Mouse (Mus musculus): ENCODE measurements around the gene Tex52. TPM values are rescaled to one million over a fixed set of nuclear protein-coding genes. Genes with fewer than 3 reads are reported as not detected.

Gene Tex52
- total and polyA plus RNA-seq, 3 experiments, result not detected

DNA sequence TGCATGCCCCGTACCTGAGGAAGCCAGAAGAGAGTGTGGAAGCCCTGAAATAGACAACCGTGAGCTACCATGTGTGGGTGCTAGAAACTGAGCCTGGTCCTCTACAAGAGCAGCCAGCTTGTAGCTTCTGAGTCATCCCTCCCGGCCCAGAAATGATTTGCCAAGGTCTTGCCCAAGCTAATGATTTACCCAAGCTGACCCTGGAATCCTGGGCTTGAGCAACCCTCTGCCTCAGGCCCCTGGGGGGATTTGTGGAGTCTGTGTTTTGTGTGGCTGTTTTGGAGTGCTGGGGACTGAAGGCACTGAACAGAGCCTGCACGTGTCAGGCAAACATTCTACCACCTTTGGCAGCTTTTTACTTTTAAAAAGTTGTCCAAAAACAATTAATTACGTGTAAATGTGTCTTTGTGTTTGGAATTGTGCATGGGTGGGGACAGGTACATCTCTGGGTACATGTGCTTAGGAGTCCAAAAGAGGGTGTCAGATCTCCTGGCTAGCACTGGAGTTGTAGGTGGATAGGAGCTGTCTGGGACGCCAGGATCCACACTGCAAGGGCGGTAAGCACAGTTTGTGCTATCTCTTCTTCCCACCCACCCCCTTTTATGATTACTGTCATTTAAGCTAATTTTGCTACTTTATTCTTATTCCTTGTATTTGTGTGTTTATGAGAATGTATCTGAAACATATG lies 22.5 kb downstream of the Tex52 start:
- Histone ChIP-seq H3K27me3 (replicated peaks) (no peaks in the 10 kb centered on the region), H3K4me1 (ENCODE audit: control insufficient read depth in 1 of 2, insufficient read depth in 2 of 2) (no peaks in the 10 kb centered on the region), H3K9ac (ENCODE audit: insufficient read depth, low read depth) (no peak overlapping the region), H3K79me2 (replicated peaks; ENCODE audit: control insufficient read depth, extremely low read depth, insufficient read depth, poor library complexity, severe bottlenecking) (no peaks in the 10 kb centered on the region), H3K4me2 (ENCODE audit: insufficient read depth, low read depth, poor library complexity, severe bottlenecking) (no peak overlapping the region), H3K4me3 (replicated peaks in 1 of 3; ENCODE audit: low read depth in 2 of 3, low read length in 2 of 3, poor library complexity in 1 of 3) (no peak overlapping the region), H3K27ac (ENCODE audit: insufficient read depth, low read depth) (no peak overlapping the region), H3K9me3 (replicated peaks; ENCODE audit: low read length) (no peaks in the 10 kb centered on the region), H3K36me3 (replicated peaks in 1 of 2; ENCODE audit: control insufficient read depth in 1 of 2, insufficient read depth in 1 of 2, low read length in 1 of 2) (no peaks in the 10 kb centered on the region)
- dilution Hi-C loops (cut with MboI; ENCODE audit: extremely low pct_ligation_motif_present, extremely low pct_unique_long_range_greater_than_20kb, low sequenced_read_pairs), result no loop called here
- in situ Hi-C loops (cut with MboI; ENCODE audit: low pct_ligation_motif_present, low pct_unique_long_range_greater_than_20kb, low sequenced_read_pairs), result no loop called here
- TF ChIP-seq UBTF (IDR thresholded peaks at IDR 0.05; ENCODE audit: low read depth, low read length) (no peak), MXI1 (IDR thresholded peaks at IDR 0.05; ENCODE audit: low read depth, low read length) (no peak), POLR2AphosphoS2 (IDR thresholded peaks at IDR 0.05; ENCODE audit: low read depth, low read length) (no peak), IRF4 (IDR thresholded peaks at IDR 0.05; ENCODE audit: low read depth, low read length) (no peak), JUN (IDR thresholded peaks at IDR 0.05; ENCODE audit: insufficient read depth, low read depth, low read length) (no peak), EP300 (IDR thresholded peaks at IDR 0.05; ENCODE audit: low read length) (no peak), MYC (IDR thresholded peaks at IDR 0.05; ENCODE audit: low read depth, low read length) (no peak), ZC3H11A (IDR thresholded peaks at IDR 0.05; ENCODE audit: low read depth, low read length) (no peak), JUND (conservative IDR thresholded peaks at IDR 0.05; ENCODE audit: low read depth, low read length) (no peak), CTCF (conservative IDR thresholded peaks at IDR 0.05 in 1 of 2, IDR thresholded peaks at IDR 0.05 in 1 of 2; ENCODE audit: low read depth in 2 of 2, low read length in 2 of 2) (no peak)
- DNase-seq (ENCODE audit: extremely low read depth), result no peak

GRCm38 (mm10) chr6:128398996-128399395 lies 23.7 kb downstream of the Tex52 start, which contains the start of gene Nrip2:
Gene Nrip2 (plus strand): TSS chr6:128399296.
- dilution Hi-C loops (cut with MboI; ENCODE audit: extremely low pct_ligation_motif_present, extremely low pct_unique_long_range_greater_than_20kb, low sequenced_read_pairs), result no loop called here
- H3K27me3 ChIP-seq (replicated peaks), result no peaks in the 10 kb centered on the region
- H3K4me2 ChIP-seq (ENCODE audit: insufficient read depth, low read depth, poor library complexity, severe bottlenecking), result no peak within 1 kb of the TSS
- no peak within 1 kb of the TSS for H3K9ac ChIP-seq (ENCODE audit: insufficient read depth, low read depth)
- no peaks in the 10 kb centered on the region for H3K79me2 ChIP-seq (replicated peaks; ENCODE audit: control insufficient read depth, extremely low read depth, insufficient read depth, poor library complexity, severe bottlenecking)
- H3K4me1 ChIP-seq (ENCODE audit: control insufficient read depth in 1 of 2, insufficient read depth in 2 of 2), result no peaks in the 10 kb centered on the region
- no peak within 1 kb of the TSS for H3K4me3 ChIP-seq (replicated peaks in 1 of 3; ENCODE audit: low read depth in 2 of 3, low read length in 2 of 3, poor library complexity in 1 of 3)
- H3K9me3 ChIP-seq (replicated peaks; ENCODE audit: low read length), result no peaks in the 10 kb centered on the region
- in situ Hi-C loops (cut with MboI; ENCODE audit: low pct_ligation_motif_present, low pct_unique_long_range_greater_than_20kb, low sequenced_read_pairs), result no loop called here
- TF ChIP-seq RCOR1 (conservative IDR thresholded peaks at IDR 0.05; ENCODE audit: low read depth, low read length), result no peak
- no peak for TF ChIP-seq MYC (IDR thresholded peaks at IDR 0.05; ENCODE audit: low read depth, low read length)
- no peak for TF ChIP-seq MAZ (IDR thresholded peaks at IDR 0.05; ENCODE audit: low read depth, low read length)
- no peak for TF ChIP-seq JUND (conservative IDR thresholded peaks at IDR 0.05; ENCODE audit: low read depth, low read length)
- DNase-seq (ENCODE audit: extremely low read depth), result no peak
- H3K27ac ChIP-seq (ENCODE audit: insufficient read depth, low read depth), result no peak within 1 kb of the TSS
- H3K36me3 ChIP-seq (replicated peaks in 1 of 2; ENCODE audit: control insufficient read depth in 1 of 2, insufficient read depth in 1 of 2, low read length in 1 of 2), result no peaks in the 10 kb centered on the region
